Mouse (Mus musculus) right cerebral cortex, postnatal 14 days (tissue): ENCODE results near the gene Terb1.

ENCODE experiments used
- DNase-seq: peaks from one replicate; pipeline ENCODE4 v3.0.0; 2022

The Terb1 gene

DNA sequence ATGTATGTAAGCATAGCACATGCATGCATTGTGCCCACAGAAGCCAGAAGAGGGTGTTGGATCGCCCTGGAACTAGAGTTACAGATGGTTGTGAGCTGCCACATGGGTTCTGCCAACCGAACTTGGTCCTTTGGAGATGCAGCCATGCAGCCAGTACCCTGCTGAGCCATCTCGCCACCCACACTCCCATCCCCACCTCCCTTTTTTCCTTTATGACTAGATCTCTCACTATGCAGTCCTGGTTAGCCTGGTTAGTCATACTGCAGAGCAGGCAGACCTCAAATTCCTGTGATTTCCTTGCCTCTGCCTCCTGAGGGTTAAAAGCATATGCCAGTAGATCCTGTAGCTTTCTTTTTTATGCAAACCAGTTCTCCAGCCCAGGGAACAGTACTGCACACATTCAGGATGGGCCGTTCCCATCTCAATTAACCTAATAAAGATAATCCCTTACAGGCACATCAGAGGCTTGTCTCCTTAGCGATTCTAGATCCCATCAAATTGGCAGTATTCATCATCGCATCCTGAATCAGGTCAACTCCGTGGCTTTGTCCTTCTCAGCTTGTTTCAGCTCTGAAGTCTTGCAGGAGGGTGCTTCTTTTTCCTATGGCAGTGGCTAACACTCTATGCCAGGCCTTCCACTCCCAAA is 99.0 kb downstream of the Terb1 start:
- no peak for DNase-seq

DNA sequence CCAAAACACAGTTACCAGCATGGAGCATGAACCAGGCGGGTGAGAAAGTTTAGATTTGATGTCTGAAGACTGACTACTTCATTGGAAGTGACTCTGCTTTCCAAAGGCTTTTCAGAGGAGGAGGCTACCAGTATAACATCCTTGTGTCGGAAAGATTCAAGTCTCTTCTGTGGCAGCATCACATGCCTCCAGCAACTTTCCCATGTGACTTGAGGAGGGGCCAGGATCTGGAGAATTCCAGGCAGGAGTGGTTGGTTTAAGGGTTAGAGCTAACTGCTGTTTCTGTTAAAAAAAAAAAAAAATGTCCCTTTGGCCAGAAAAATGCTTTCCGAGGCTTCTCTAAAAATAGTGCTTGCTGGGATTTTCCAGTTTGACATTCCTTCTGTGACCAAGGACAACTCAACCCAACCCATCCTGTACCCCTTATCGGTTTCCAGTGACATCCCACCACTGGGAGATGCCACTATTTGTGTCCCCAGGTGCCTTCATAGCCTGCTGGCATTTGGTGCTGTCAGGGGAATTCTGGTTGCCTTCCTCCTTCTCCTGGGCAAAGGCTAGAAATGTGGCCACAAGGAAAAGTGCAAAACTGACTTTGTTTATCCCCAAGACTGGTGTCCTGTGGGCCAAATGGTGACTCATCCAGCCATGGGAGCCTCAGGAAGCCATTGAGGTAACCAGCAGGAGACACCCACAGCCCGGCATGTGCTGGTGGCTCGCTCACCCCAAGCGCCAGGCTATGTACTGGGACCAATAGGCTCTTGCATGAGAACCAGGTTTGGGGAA is 101.2 kb downstream of the Terb1 start:
- no peak for DNase-seq

DNA sequence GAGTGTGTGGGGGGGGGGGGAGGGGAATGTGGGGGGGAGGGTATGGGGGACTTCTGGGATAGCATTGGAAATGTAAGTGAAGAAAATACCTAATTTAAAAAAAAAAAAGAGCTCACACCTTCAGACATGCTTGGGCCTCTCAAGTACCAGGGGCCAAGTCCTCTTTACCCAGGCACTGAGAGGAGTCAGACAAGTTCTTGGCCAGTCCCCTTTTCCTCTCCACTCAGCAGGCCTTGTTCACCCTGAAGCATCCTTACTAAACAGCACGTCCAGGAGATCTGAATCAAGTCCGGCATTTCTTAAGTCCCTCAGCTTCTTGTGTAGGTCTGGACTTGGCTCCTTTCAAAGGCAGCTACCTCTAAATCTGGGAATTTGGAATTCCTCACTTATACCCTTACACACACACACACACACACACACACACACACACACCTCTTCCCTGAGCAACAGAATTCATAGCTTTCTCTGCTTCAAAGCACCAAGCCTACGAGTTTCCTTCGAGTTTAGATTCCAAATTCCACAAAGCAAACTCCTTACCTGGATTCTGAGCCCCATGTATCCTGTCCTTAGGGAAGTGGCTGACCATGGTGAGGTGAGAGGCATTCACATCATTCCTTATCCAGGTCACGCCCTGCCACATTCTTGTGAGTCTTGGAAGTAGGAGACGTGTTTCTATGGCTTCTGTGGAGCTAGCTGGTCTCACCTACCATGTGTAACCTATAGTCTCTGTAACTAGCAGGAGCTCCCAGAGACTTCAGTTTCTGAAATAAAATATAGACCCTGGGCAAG is 103.2 kb downstream of the Terb1 start:
- DNase-seq, result no peak

DNA sequence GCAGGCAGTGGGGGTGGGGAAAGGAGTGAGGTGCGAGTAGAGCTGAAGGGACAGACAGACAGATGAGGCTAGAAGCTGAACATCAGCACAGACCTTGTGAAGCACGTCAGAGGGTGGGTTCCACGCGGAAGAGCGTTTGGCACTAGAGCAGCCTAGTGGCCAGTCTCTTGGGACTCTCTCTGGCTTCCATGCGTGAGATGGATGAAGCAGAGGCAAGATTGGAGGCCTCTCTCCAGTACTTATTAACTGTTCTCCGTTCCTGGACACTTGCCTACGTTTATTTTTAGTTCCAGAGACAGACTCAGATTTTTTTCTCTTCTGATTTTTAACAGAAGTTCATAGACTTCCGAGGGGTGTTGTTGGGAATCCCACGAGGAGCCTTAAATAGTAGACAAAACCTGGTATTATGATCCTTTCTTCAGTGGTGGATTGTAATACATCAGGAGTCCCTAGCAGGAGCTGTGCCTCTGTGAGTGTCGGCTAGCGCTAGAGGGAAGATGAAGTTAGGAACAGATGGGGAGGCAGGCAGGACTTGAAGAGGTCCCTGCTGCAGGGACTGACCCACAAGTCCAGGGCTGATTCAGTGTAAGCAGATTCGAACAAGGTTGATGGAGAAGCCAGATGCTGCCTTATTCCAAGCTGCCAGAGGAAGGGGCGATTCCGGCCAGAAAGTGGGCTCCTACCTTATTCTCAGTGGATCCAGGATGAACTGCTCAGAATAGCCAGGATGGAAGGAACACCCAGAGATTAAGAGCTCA is 104.1 kb downstream of the Terb1 start:
- no peak for DNase-seq

DNA sequence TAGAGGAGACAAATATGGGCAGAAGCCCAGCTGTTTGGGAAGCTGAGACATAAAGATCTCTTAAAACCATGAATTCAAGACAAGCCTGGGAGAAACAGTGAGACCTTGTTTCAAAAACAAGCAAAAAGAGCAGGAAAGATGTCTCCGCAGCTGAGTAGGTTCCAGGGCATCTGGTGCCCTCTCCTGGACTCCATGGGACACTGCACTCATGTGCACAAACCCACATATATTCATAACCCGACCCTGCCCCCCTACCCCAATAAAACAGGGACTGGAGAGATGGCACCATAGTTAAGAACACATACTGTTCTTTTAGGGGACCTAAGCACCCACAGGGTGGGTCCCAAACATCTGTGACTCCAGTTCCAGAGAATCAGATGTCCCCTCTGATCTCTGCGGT is 106.1 kb downstream of the Terb1 start:
- DNase-seq, result no peak
